Mouse (Mus musculus): Measurements from ENCODE around the gene C030005K15Rik. TPM values are rescaled to one million over a fixed set of nuclear protein-coding genes. Genes with fewer than 3 reads are reported as not detected.

The C030005K15Rik gene
- polyA plus RNA-seq, 1 experiment from 2014 or later, result not detected

DNA sequence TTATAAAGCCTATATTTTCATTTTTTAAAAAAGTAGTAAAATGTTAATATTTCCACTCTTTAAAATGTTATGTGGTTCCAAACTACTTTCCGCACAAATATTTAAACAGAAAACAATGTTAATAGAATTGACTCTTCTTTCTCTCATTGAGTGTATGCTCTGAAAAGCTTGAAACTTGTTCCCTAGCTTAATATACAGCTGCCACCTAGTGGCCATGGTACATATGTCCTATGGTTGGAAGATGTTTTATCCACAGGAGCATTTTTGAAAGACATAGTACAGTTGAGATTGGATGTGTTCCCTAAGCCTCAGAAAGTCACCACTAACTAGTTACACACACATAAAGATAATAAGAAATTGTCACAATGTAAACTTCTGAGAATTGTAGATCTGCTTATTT lies 22.0 kb downstream of the C030005K15Rik start:
- WGBS, result 31% methylated on average over 1 of the region's 1 CpGs
- Histone ChIP-seq H3K4me3 (no peak overlapping the region), H3K9me3 (no peaks in the 10 kb centered on the region), H3K4me2 (no peak overlapping the region), H3K27me3 (no peaks in the 10 kb centered on the region), H3K9ac (no peak overlapping the region), H3K36me3 (no peaks in the 10 kb centered on the region), H3K4me1 (no peaks in the 10 kb centered on the region), H3K27ac (no peak overlapping the region)
- no peak for ATAC-seq (ENCODE audit: borderline replicate concordance, extremely low read depth, low FRiP score, low TSS enrichment)

- H3K9ac ChIP-seq, result no peak overlapping the region
- H3K9me3 ChIP-seq, result no peaks in the 10 kb centered on the region
- no peak overlapping the region for H3K4me3 ChIP-seq
- H3K36me3 ChIP-seq, result no peaks in the 10 kb centered on the region
- H3K4me1 ChIP-seq, result no peaks in the 10 kb centered on the region
- no peak overlapping the region for H3K4me2 ChIP-seq
- no peaks in the 10 kb centered on the region for H3K27me3 ChIP-seq
- ATAC-seq (ENCODE audit: borderline replicate concordance, extremely low read depth, low FRiP score, low TSS enrichment), result no peak
- no peak overlapping the region for H3K27ac ChIP-seq
These were observed 24.2 kb downstream of the C030005K15Rik start for GRCm38 (mm10) chr10:97702321-97702720.

DNA sequence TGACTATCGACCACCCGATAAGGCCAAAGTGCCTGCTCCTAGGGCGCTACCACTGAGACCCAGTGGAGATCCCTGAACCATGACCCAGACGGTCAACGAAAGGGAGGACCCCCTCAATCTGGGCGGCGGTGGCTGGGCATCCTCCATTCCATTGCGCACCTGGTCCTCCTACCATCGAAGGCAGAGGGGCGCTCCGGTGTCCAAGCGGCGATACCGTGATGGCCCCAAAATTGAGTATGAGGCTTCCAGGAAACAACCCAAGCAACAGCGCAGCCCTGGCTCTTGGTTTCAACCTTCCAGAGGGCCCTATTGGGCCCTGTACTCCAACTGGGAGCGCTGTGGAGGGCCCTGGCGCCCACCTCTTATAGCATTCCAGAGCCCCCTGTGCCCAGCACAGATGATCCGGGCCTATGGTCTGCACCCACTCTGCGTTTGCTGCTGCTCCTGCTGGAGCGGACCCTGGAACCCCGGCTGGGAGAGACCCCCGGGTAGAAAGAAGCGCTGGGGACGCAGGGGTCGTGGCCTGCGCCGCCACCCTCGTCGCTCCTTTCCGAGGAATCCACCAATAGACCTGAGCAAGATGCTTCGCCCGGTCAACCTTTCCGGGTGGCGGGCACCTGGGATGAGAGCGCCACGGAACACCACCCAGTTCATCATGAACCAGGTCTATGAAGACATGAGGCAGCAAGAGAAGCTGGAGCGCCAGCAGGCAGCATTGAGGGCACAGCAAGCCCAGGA lies 33.0 kb downstream of the C030005K15Rik start:
- Histone ChIP-seq H3K27me3 (no peaks in the 10 kb centered on the region), H3K9me3 (no peaks in the 10 kb centered on the region), H3K4me1 (no peaks in the 10 kb centered on the region), H3K36me3 (no peaks in the 10 kb centered on the region), H3K27ac (no peak overlapping the region), H3K4me3 (no peak overlapping the region), H3K4me2 (no peak overlapping the region), H3K9ac (no peak overlapping the region)
- ATAC-seq (ENCODE audit: borderline replicate concordance, extremely low read depth, low FRiP score, low TSS enrichment), result no peak; the same call in 1 of the 2 replicates
- 91% methylated on average over 37 of the region's 37 CpGs for WGBS

- Histone ChIP-seq H3K9me3 (no peaks in the 10 kb centered on the region), H3K4me1 (no peaks in the 10 kb centered on the region), H3K36me3 (no peaks in the 10 kb centered on the region), H3K27me3 (no peaks in the 10 kb centered on the region), H3K4me3 (no peak within 1 kb of the TSS), H3K27ac (no peak within 1 kb of the TSS), H3K9ac (no peak within 1 kb of the TSS), H3K4me2 (no peak within 1 kb of the TSS)
- no peak for ATAC-seq (ENCODE audit: borderline replicate concordance, extremely low read depth, low FRiP score, low TSS enrichment)
- 74% methylated on average over 20 of the region's 20 CpGs for WGBS
These were observed 33.6 kb downstream of the C030005K15Rik start, which contains the start of gene Ccer1 for GRCm38 (mm10) chr10:97692913-97693312. TSS of gene Ccer1 (plus strand) at chr10:97693059.

- H3K9ac ChIP-seq, result no peak overlapping the region
- no peak overlapping the region for H3K4me2 ChIP-seq
- no peak overlapping the region for H3K4me3 ChIP-seq
- no peak overlapping the region for H3K27ac ChIP-seq
- H3K36me3 ChIP-seq, result no peaks in the 10 kb centered on the region
- H3K27me3 ChIP-seq, result no peaks in the 10 kb centered on the region
- 51% methylated on average over 3 of the region's 3 CpGs for WGBS
- H3K9me3 ChIP-seq, result no peaks in the 10 kb centered on the region
- no peak for ATAC-seq (ENCODE audit: borderline replicate concordance, extremely low read depth, low FRiP score, low TSS enrichment)
- no peaks in the 10 kb centered on the region for H3K4me1 ChIP-seq
These were observed 37.1 kb downstream of the C030005K15Rik start for GRCm38 (mm10) chr10:97689425-97689824.

DNA sequence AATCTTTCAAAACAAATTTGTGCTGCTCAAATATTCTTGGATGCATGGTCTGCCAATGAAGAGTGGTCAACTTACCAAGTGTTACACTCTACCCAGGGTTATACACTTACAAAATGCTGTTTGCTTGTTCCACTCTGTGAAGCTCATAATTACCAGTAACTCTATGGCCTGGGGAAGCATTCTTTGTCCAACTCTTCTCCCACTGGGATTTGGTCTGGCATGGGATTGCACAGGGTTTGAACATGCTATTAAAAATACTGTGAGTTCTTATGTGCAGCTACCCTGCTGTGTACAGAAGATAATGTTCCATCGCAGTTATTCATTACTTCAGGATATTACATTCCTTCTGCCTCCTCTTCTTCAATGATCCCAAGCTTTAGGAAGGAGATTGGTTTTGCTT lies 39.4 kb downstream of the C030005K15Rik start:
- H3K36me3 ChIP-seq, result no peaks in the 10 kb centered on the region
- no peak overlapping the region for H3K4me3 ChIP-seq
- H3K4me2 ChIP-seq, result no peak overlapping the region
- 72% methylated on average over 1 of the region's 1 CpGs for WGBS
- no peak overlapping the region for H3K9ac ChIP-seq
- H3K27me3 ChIP-seq, result no peaks in the 10 kb centered on the region
- H3K27ac ChIP-seq, result no peak overlapping the region
- H3K4me1 ChIP-seq, result no peaks in the 10 kb centered on the region
- ATAC-seq (ENCODE audit: borderline replicate concordance, extremely low read depth, low FRiP score, low TSS enrichment), result no peak
- H3K9me3 ChIP-seq, result no peaks in the 10 kb centered on the region

DNA sequence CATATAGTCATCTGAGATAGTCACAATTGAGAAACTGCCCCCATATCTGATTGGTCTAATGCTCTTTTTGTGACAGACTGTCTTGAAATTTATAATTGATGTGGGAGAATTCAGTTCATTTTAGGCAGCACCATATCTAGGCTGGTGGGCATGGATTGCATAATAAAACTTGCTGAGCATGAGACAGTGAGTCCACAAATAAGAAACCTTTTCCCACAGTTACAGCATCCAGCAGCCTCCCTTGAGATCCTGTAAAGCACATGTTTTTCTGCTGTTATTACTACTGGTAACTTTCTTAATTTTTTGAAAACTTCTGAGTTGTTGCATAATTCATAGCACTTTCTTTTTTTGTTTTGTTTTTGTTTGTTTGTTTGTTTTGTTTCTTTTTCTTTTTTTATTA lies 43.6 kb downstream of the C030005K15Rik start:
- Histone ChIP-seq H3K4me2 (no peak overlapping the region), H3K9ac (no peak overlapping the region), H3K36me3 (no peaks in the 10 kb centered on the region), H3K27me3 (no peaks in the 10 kb centered on the region), H3K27ac (no peak overlapping the region), H3K4me3 (no peak overlapping the region), H3K9me3 (no peaks in the 10 kb centered on the region), H3K4me1 (no peaks in the 10 kb centered on the region)
- no peak for ATAC-seq (ENCODE audit: borderline replicate concordance, extremely low read depth, low FRiP score, low TSS enrichment)

Other genes with a start within 250 kb of the C030005K15Rik start
- 165 and 210 TPM in 2 replicates for gene Dcn, start 247.1 kb downstream of the C030005K15Rik start, polyA plus RNA-seq (2015; fragmentation: Nextera tagmentation; extraction: Ambion mirVana)
- 43.9 and 53.6 TPM in 2 replicates for gene Lum, start 161.6 kb downstream of the C030005K15Rik start, polyA plus RNA-seq (2015; fragmentation: Nextera tagmentation; extraction: Ambion mirVana)
- 0.19 and 0.29 TPM in 2 replicates for gene Kera, start 119.9 kb downstream of the C030005K15Rik start, polyA plus RNA-seq (2015; fragmentation: Nextera tagmentation; extraction: Ambion mirVana)
- 0.91 and 0.94 TPM in 2 replicates for gene Epyc, start 82.7 kb downstream of the C030005K15Rik start, polyA plus RNA-seq (2015; fragmentation: Nextera tagmentation; extraction: Ambion mirVana)
- gene Ccer1, start 33.7 kb downstream of the C030005K15Rik start, polyA plus RNA-seq (2015; fragmentation: Nextera tagmentation; extraction: Ambion mirVana), result not detected in 2 replicates